Mouse (Mus musculus) heart, postnatal 36 days (tissue): ENCODE results near the gene Zfp385c. TPM values are rescaled to one million over a fixed set of nuclear protein-coding genes. Genes with fewer than 3 reads are reported as not detected.

Experiments
- total RNA-seq, 2 experiments: library from RNA; stranded (reverse); gene quantifications; 2 replicates each; pipeline ENCODE4 v1.2.3; 2021

Gene Zfp385c
- total RNA-seq, 2 experiments from 2014 or later, result 0.28 TPM; not detected in 1

Other genes starting within 250 kb of the Zfp385c start
- gene Klhl11, start 219.7 kb downstream of the Zfp385c start, total RNA-seq, result 1 to 10 TPM; 7.6 to 8.2 TPM
- 10 to 100 TPM; 27.3 to 38.1 TPM for gene Acly, start 164.5 kb downstream of the Zfp385c start, total RNA-seq
- under 1 TPM; 0.22 to 0.49 TPM for gene Ttc25, start 146.8 kb downstream of the Zfp385c start, total RNA-seq
- gene Cnp, start 117.6 kb downstream of the Zfp385c start, total RNA-seq, result 1 to 10 TPM; 5.5 to 7.2 TPM
- 10 to 100 TPM; 57.2 to 59.2 TPM for gene Nkiras2, start 73.2 kb downstream of the Zfp385c start, total RNA-seq
- gene Dnajc7, start 72.3 kb downstream of the Zfp385c start, total RNA-seq, result 100 to 1,000 TPM; 123 to 133 TPM
- gene Dhx58, start 11.8 kb upstream of the Zfp385c start, total RNA-seq, result 1 to 10 TPM in 1 of 2 experiments, under 1 TPM in 1; 0.75 to 2.8 TPM
- 10 to 100 TPM; 12.4 to 13.0 TPM for gene Kat2a, start 20.0 kb upstream of the Zfp385c start, total RNA-seq
- under 1 TPM in 1 of 2 experiments, not detected in 1; 0.43 TPM for gene Hspb9, start 21.4 kb upstream of the Zfp385c start, total RNA-seq
- gene Rab5c, start 45.8 kb upstream of the Zfp385c start, total RNA-seq, result 10 to 100 TPM; 54.3 to 62.1 TPM
- not detected for gene Kcnh4, start 67.5 kb upstream of the Zfp385c start, total RNA-seq
- gene Hcrt, start 70.5 kb upstream of the Zfp385c start, total RNA-seq, result not detected
- gene Ghdc, start 78.5 kb upstream of the Zfp385c start, total RNA-seq, result 1 to 10 TPM; 8.5 to 9.5 TPM
- gene Stat5b, start 158.3 kb upstream of the Zfp385c start, total RNA-seq, result 10 to 100 TPM; 62.7 to 62.8 TPM
- 10 to 100 TPM; 19.8 to 24.1 TPM for gene Stat5a, start 166.9 kb upstream of the Zfp385c start, total RNA-seq
- 10 to 100 TPM; 93.5 to 93.9 TPM for gene Stat3, start 247.1 kb upstream of the Zfp385c start, total RNA-seq